Mouse (Mus musculus) testis, adult 2 months (tissue): ENCODE results near the gene Fstl4.

Source experiments
- CTCF ChIP-seq: fragments of 200-500 bp; IDR thresholded peaks from 2 replicates; pipeline ENCODE4 v1.5.1; 2012; ENCODE audit warnings: low read depth, mild to moderate bottlenecking, inconsistent platforms, low read length, moderate library complexity; ENCODE audit not compliant: control insufficient read depth, insufficient read depth, insufficient replicate concordance
- POLR2A ChIP-seq: fragments of 200-500 bp; IDR thresholded peaks from 2 replicates; pipeline ENCODE4 v1.6.1; 2012; ENCODE audit warnings: low read depth, mild to moderate bottlenecking, inconsistent platforms, low read length, moderate library complexity; ENCODE audit not compliant: control insufficient read depth

- TF ChIP-seq CTCF (no peak), POLR2A (no peak)
Measured at GRCm38 (mm10) chr11:53056781-53057180, 292.3 kb downstream of the Fstl4 start.
